Mouse (Mus musculus) midbrain, embryonic 12.5 days (tissue): ENCODE measurements around the gene Sap30l. TPM values are rescaled to one million over a fixed set of nuclear protein-coding genes. Genes with fewer than 3 reads are reported as not detected.

Experiments
- ATAC-seq: fragments of 200-750 bp; cut with Nextera tagmentation; 2 replicates; pipeline ENCODE4 v1.8.0; 2017; ENCODE audit warnings: low read depth, moderate TSS enrichment, moderate library complexity; ENCODE audit not compliant: low FRiP score
- H3K27ac ChIP-seq: fragments of 300-500 bp; sonication (generic); replicated peaks from 2 replicates; pipeline ENCODE4 v1.5.1; 2016; ENCODE audit warnings: mild to moderate bottlenecking
- H3K27me3 ChIP-seq: fragments of 300-500 bp; sonication (generic); 2 replicates; pipeline ENCODE4 v1.6.1; 2016; ENCODE audit warnings: mild to moderate bottlenecking
- H3K36me3 ChIP-seq: fragments of 300-500 bp; sonication (generic); 2 replicates; pipeline ENCODE4 v1.6.1; 2016
- H3K4me1 ChIP-seq: fragments of 300-500 bp; sonication (generic); 2 replicates; pipeline ENCODE4 v1.6.1; 2016
- H3K4me2 ChIP-seq: fragments of 300-500 bp; sonication (generic); replicated peaks from 2 replicates; pipeline ENCODE4 v1.6.1; 2016; ENCODE audit warnings: mild to moderate bottlenecking, moderate library complexity
- H3K4me3 ChIP-seq: fragments of 300-500 bp; sonication (generic); 2 replicates; pipeline ENCODE4 v1.5.1; 2016; ENCODE audit warnings: mild to moderate bottlenecking
- H3K9ac ChIP-seq: fragments of 300-500 bp; sonication (generic); replicated peaks from 2 replicates; pipeline ENCODE4 v1.6.1; 2016; ENCODE audit warnings: mild to moderate bottlenecking, moderate library complexity
- H3K9me3 ChIP-seq: fragments of 300-500 bp; sonication (generic); 2 replicates; pipeline ENCODE4 v1.6.1; 2016; ENCODE audit warnings: mild to moderate bottlenecking
- WGBS: fragments of 180-500 bp; shearing (Covaris S2); methylation state at CpG from one replicate; pipeline ENCODE4 v1.1.7; 2016; 5-methylcytosine and 5-hydroxymethylcytosine counted together
- polyA plus RNA-seq: library from polyadenylated mRNA; unstranded; fragments of >200 nt; fragmentation: Nextera tagmentation; extraction: Ambion mirVana; gene quantifications from 2 replicates; pipeline ENCODE4 v1.2.1, GENCODE M21; 2016

Gene Sap30l
- polyA plus RNA-seq, result 16.7 and 20.2 TPM in 2 replicates

DNA sequence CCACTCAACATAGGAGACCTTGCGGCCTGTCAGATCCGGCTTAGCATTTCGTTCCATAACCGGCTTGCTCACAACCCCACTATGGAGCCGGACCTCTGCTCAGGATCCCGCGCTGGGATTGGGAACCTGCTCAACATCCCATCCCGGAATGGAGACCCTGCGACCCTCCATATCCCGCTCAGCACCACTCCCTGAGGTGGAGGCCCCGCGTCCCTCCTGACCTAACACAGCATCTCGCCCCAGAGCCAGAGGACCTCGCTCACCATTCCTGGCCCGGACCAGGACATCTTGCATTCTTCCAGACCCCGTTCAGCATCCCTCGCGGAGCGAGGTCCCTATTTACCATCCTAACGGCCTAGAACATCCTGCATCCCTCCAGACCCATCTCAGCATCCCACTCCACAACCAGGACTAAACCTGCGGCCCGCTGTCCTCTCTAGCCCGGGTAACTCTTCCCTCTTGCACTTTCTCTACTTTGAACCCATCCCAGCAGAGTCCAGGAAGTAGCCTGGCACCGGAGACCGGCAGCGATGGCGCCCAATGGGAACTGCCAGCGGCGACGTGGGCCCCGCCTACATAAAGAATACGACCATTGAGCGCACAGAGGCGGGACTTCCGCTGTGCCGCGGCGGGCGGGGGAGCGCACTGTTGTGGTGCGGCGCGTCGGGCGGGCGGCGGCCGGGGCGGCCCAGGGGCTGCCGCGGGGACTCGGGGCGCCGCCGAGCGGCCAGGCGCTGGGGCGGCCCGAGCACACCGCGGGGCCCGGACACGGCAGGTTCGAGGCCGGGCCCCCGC is at the start of gene Sap30l:
TSS of gene Sap30l (plus strand) at position 667 of the 795 bp plus-strand sequence.
- Histone ChIP-seq H3K27me3 (peaks cover 3% of the 10 kb centered on the region; the same call in 1 of the 2 replicates), H3K9ac (peak within 1 kb of the TSS; percentile 93), H3K9me3 (no peaks in the 10 kb centered on the region), H3K4me1 (peaks cover 30% of the 10 kb centered on the region), H3K36me3 (0 out of 2 replicates have a peak, but pooled peaks cover 3% of the 10 kb centered on the region), H3K4me3 (peak within 1 kb of the TSS; percentile 97), H3K4me2 (peak within 1 kb of the TSS; percentile 86), H3K27ac (peak within 1 kb of the TSS; percentile 80)
- under 1% methylated on average over 66 of the region's 66 CpGs for WGBS
- ATAC-seq, result peak; percentile 97

DNA sequence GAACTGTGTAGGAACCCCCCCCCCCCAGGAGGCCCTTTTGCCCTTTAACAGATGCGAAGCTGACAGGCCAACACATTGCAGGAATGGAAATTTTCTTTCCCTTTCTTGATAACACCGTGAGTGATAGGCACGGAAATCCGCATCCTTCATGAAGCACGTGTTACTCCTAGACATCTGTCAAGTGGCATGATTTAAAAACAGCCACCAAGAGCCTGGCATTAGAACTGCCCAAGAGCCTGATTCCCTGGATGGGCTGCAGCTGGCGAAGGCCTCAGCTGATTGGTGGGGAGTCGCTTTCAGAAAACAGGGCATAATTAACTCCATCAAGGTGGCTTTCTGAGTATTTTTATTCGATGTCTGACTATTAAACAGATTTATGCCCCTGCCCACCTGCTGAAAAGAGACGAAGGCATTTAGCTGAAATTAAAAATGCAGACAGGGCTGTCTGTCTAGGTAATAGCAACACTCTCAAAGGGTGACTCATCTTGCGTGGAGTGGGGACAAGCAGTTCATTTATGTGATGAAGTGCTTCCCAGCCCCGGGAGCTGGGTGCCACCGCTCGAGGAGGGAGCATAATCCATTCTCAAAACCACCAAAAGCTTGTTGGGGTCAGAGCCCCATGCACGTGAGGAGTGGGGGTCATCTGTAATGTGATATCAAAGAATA is 47.8 kb upstream of the Sap30l start:
- peaks cover 13% of the 10 kb centered on the region for H3K4me1 ChIP-seq
- no peak overlapping the region for H3K4me2 ChIP-seq
- H3K4me3 ChIP-seq, result no peak overlapping the region
- 78% methylated on average over 14 of the region's 14 CpGs for WGBS
- no peak for ATAC-seq
- H3K27ac ChIP-seq, result no peak overlapping the region
- H3K36me3 ChIP-seq, result no peaks in the 10 kb centered on the region
- no peak overlapping the region for H3K9ac ChIP-seq
- H3K27me3 ChIP-seq, result 0 out of 2 replicates have a peak, but pooled peaks cover 7% of the 10 kb centered on the region
- no peaks in the 10 kb centered on the region for H3K9me3 ChIP-seq

DNA sequence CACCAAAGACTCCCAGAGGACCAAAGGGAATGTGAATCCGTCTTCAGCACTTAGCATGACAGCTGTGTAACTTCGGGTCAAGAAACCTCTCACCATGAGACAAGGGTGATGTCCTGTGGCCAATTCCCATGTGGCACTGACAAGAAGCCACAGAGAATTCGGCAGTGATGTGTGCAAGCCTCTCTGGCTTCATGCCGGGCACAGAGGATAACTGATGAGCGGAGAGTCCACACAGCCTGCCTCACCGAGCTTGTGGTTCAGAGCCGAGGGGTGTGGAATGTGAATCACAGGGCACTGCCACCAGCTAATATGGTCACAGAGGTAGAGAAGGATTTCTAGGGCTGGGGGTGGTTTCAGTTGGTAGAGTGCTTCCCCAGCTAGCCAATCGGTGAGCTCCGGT is 42.8 kb upstream of the Sap30l start:
- WGBS, result 83% methylated on average over 9 of the region's 9 CpGs

DNA sequence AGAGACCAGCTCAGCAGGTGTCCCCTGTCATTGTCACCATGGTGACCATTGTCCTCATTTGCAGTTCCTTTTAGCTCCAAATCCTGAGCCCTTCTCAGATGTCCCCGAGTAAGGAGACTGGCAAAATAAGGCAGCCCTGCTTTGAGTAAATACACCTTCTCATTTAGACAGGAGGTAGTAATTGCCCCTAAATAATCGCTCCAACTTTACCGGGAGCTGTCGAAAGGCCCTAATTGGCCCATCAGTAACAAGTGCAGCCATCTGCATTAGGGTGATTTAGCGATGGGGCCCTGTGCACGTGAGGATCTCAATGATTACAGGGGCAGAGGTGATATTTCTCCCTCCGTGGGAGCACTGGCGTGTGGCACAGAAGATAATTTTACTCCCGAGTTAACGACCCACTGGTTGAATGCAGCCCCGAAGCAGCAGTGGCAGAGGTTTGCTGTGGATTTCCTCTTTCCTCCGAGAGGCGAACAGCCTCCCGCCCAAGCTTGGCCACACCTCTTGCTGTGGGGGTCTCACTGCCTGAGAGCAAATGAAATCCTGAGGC is 40.9 kb upstream of the Sap30l start:
- H3K9me3 ChIP-seq, result no peaks in the 10 kb centered on the region
- WGBS, result 19% methylated on average over 14 of the region's 14 CpGs
- H3K4me3 ChIP-seq, result no peak overlapping the region
- ATAC-seq, result peak; percentile 27; the same call in 1 of the 2 replicates
- H3K4me1 ChIP-seq, result peaks cover 22% of the 10 kb centered on the region
- no peak overlapping the region for H3K9ac ChIP-seq
- H3K4me2 ChIP-seq, result peak overlapping the region; percentile 32
- no peak overlapping the region for H3K27ac ChIP-seq
- H3K36me3 ChIP-seq, result peaks cover 7% of the 10 kb centered on the region; the same call in 1 of the 2 replicates
- 0 out of 2 replicates have a peak, but pooled peaks cover 1% of the 10 kb centered on the region for H3K27me3 ChIP-seq

More for the DNA sequence above, 42.8 kb upstream of the Sap30l start:
- H3K4me1 ChIP-seq, result peaks cover 22% of the 10 kb centered on the region
- H3K4me2 ChIP-seq, result no peak overlapping the region
- H3K36me3 ChIP-seq, result peaks cover 7% of the 10 kb centered on the region; the same call in 1 of the 2 replicates
- H3K27ac ChIP-seq, result no peak overlapping the region
- H3K4me3 ChIP-seq, result no peak overlapping the region
- no peak overlapping the region for H3K9ac ChIP-seq
- no peaks in the 10 kb centered on the region for H3K9me3 ChIP-seq
- H3K27me3 ChIP-seq, result 0 out of 2 replicates have a peak, but pooled peaks cover 7% of the 10 kb centered on the region
- ATAC-seq, result no peak

DNA sequence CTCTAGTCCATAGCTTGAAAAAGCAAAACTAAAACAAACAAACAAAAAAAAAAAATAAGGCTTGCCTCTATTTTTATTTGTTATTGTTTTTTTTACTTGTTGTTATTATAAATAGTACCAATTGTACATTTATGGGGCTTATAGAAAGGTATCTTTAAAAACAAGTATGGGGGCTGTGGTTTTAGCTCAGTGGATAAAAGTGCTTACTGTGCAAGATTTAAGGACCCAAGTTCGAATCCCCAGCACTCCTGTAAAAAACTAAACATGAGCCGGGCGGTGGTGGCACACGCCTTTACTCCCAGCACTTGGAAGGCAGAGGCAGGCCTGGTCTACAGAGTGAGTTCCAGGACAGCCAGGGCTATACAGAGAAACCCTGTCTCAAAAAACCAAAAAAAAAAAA is 40.1 kb upstream of the Sap30l start:
- Histone ChIP-seq H3K36me3 (peaks cover 7% of the 10 kb centered on the region; the same call in 1 of the 2 replicates), H3K4me2 (no peak overlapping the region), H3K9ac (no peak overlapping the region), H3K4me1 (peaks cover 19% of the 10 kb centered on the region), H3K27me3 (no peaks in the 10 kb centered on the region; the same call in 1 of the 2 replicates), H3K9me3 (no peaks in the 10 kb centered on the region), H3K27ac (no peak overlapping the region), H3K4me3 (no peak overlapping the region)
- WGBS, result 97% methylated on average over 4 of the region's 4 CpGs
- ATAC-seq, result no peak

DNA sequence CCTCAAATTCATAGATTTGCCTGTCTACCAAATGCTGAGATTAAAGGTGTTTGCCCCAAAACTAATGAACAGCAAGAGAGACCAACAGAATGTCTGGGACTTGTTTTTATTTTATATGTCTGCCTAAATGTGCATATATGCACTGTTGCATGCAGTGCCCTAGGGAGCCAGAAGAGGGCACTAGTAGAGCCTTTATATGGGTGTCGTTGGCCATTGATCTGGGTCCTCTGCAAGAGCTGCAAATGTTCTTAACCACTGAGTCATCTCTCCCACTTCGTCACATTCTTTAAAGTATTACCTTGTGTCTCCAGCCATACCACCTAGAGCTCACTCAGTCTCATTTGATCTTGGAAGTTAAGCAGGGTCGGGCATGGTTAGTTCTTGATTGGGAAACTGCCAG is 37.3 kb upstream of the Sap30l start:
- Histone ChIP-seq H3K4me3 (no peak overlapping the region), H3K9me3 (no peaks in the 10 kb centered on the region), H3K27ac (no peak overlapping the region), H3K36me3 (peaks cover 11% of the 10 kb centered on the region), H3K4me2 (no peak overlapping the region), H3K4me1 (peaks cover 29% of the 10 kb centered on the region), H3K27me3 (no peaks in the 10 kb centered on the region; the same call in 1 of the 2 replicates), H3K9ac (no peak overlapping the region)
- 90% methylated on average over 3 of the region's 3 CpGs for WGBS
- ATAC-seq, result no peak

DNA sequence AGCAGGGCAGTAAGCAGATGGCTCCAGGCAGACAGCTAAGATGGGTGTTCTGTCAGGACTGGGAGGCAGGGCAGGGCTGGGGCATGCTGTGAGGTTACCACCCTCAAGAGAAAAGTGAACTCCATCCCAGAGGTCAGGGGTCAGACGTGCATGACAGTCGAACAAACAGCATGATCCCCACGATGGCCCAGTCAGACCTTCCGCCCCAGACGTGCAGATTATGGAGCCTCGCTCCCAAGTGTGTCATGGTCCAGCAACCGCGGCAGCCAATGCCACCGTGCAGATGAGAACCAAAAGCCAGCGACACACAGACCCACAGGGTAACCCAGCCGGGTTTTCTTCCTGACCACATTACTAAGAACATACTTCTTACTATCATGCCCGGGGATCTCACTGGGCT is 34.8 kb upstream of the Sap30l start:
- Histone ChIP-seq H3K36me3 (peaks cover 11% of the 10 kb centered on the region), H3K27me3 (peaks cover 10% of the 10 kb centered on the region; the same call in 1 of the 2 replicates), H3K27ac (no peak overlapping the region), H3K4me3 (no peak overlapping the region), H3K4me2 (no peak overlapping the region), H3K9ac (no peak overlapping the region), H3K4me1 (peaks cover 13% of the 10 kb centered on the region; the same call in 1 of the 2 replicates), H3K9me3 (no peaks in the 10 kb centered on the region)
- no peak for ATAC-seq
- 28% methylated on average over 12 of the region's 12 CpGs for WGBS

DNA sequence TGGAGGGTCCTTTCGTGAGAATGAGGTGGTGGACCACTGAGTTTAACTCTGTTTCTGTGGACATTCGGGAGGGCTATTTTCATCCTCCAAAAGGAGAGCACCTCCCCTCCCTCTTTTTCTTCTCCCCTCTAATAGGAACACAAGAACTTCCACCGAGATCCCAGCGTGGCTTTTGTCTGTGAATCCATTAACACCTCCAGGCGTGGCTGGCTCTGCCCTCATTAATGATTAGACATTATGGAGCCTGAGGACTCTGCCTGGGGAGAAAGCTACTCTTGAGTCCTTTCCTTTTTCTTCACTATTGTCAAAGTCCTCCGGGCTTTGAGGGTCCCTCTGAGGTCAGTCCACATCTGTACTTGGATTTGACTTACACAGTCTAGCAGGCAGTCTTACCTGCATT is 34.3 kb upstream of the Sap30l start:
- Histone ChIP-seq H3K36me3 (peaks cover 11% of the 10 kb centered on the region), H3K27me3 (peaks cover 15% of the 10 kb centered on the region; the same call in 1 of the 2 replicates), H3K9me3 (no peaks in the 10 kb centered on the region), H3K4me3 (no peak overlapping the region), H3K4me1 (peaks cover 13% of the 10 kb centered on the region; the same call in 1 of the 2 replicates), H3K4me2 (no peak overlapping the region), H3K27ac (0 out of 2 replicates have a peak overlapping the region, but pooled peaks have one; percentile 35), H3K9ac (no peak overlapping the region)
- ATAC-seq, result no peak
- 48% methylated on average over 6 of the region's 6 CpGs for WGBS

DNA sequence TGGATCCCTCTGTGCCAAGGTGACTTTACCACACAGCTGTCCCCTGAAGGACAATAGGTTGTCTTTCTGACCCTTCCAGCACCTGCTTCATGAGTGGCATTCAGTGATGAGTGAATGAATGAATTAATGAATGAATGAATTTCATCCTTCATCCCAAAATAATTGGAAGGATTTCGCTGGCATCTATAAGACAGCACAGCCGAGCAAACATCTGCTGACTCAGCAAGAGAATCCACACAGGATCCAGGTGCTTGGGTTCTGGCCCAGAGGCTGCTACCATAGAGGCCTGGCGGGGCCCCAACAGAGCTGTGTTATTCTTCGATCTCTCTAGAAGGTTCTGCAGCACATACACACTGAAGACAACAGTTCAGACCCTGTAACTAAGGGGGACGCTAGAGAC is 30.7 kb upstream of the Sap30l start:
- Histone ChIP-seq H3K9ac (no peak overlapping the region), H3K4me2 (no peak overlapping the region), H3K27ac (no peak overlapping the region), H3K36me3 (peaks cover 4% of the 10 kb centered on the region; the same call in 1 of the 2 replicates), H3K4me3 (no peak overlapping the region), H3K4me1 (peaks cover 33% of the 10 kb centered on the region), H3K27me3 (peaks cover 22% of the 10 kb centered on the region), H3K9me3 (no peaks in the 10 kb centered on the region)
- ATAC-seq, result no peak
- 95% methylated on average over 5 of the region's 5 CpGs for WGBS

DNA sequence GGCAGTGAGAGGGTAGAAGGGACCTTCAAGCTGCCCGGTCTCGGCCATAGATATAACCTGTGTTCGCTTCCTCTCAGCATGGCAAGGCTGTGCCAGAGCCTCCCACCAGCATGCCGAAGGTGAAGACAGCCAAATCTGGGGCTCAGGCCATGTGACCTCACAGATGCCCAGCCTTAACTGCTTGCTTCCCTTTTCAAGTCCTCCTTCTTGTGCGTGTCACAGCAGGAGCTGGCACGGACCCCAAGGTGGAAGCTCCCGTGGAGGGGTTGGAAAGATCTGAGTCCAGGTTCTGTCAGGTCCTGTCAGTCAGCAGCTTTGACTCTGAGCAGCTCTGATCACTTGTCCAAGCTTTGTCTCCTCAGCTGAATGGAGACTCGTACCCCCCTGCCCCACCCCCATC is 29.8 kb upstream of the Sap30l start:
- Histone ChIP-seq H3K4me3 (no peak overlapping the region), H3K9ac (no peak overlapping the region), H3K9me3 (no peaks in the 10 kb centered on the region), H3K27ac (no peak overlapping the region), H3K36me3 (peaks cover 4% of the 10 kb centered on the region; the same call in 1 of the 2 replicates), H3K4me1 (peaks cover 31% of the 10 kb centered on the region), H3K4me2 (no peak overlapping the region), H3K27me3 (peaks cover 30% of the 10 kb centered on the region)
- WGBS, result 94% methylated on average over 8 of the region's 8 CpGs
- ATAC-seq, result no peak

DNA sequence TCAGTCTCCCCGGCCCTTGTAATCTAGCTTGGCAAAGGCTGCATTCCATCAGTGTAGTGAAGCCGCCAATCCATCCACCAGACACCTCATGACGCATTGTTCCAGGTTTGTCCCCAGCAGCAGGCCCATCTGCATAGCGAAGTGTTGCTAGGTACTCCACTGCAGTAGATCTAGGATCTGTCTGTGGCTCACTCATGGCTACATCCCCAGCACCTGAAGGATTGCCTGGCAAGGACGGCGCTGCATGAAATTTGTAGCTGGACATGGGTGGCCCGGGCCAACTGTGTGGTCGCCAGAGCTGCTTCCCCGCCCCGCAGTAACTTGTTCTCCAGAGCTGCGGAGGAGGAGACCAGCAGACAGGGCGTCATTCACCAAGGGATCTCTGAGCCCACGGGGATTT is 28.0 kb upstream of the Sap30l start:
- Histone ChIP-seq H3K27me3 (peaks cover 38% of the 10 kb centered on the region), H3K9me3 (no peaks in the 10 kb centered on the region), H3K36me3 (no peaks in the 10 kb centered on the region), H3K4me2 (peak overlapping the region; percentile 27), H3K4me1 (peaks cover 25% of the 10 kb centered on the region), H3K4me3 (no peak overlapping the region), H3K27ac (peak overlapping the region; percentile 79), H3K9ac (no peak overlapping the region)
- peak; percentile 32; the same call in 1 of the 2 replicates for ATAC-seq
- 14% methylated on average over 13 of the region's 13 CpGs for WGBS
